Mouse (Mus musculus) hindbrain, postnatal 0 days (tissue): ENCODE data around the gene Colq. TPM values are rescaled to one million over a fixed set of nuclear protein-coding genes. Genes with fewer than 3 reads are reported as not detected.
"Not testable (repeated sequence)": the region's sequence is repeated elsewhere in the genome, so short reads cannot be mapped to it uniquely, and the experiment has no call there.

Source experiments
- ATAC-seq: fragments of 200-750 bp; cut with Nextera tagmentation; 2 replicates; pipeline ENCODE4 v1.8.0; 2017; ENCODE audit warnings: mild to moderate bottlenecking, moderate TSS enrichment, moderate library complexity
- DNase-seq: peaks from one replicate; pipeline ENCODE4 v3.0.0-alpha.2; 2015; ENCODE audit warnings: low spot score
- H3K27ac ChIP-seq: fragments of 300-500 bp; sonication (generic); 2 replicates; pipeline ENCODE4 v1.5.1; 2014; ENCODE audit warnings: mild to moderate bottlenecking
- H3K27me3 ChIP-seq: fragments of 300-500 bp; sonication (generic); 2 replicates; pipeline ENCODE4 v1.6.1; 2014; ENCODE audit warnings: low read length, mixed read lengths; ENCODE audit not compliant: insufficient read depth
- H3K36me3 ChIP-seq: fragments of 300-500 bp; sonication (generic); 2 replicates; pipeline ENCODE4 v1.6.1; 2014; ENCODE audit warnings: low read length, mixed read lengths; ENCODE audit not compliant: insufficient read depth
- H3K4me1 ChIP-seq: fragments of 300-500 bp; sonication (generic); 2 replicates; pipeline ENCODE4 v1.6.1; 2014; ENCODE audit warnings: antibody characterized with exemption, low read length, mixed read lengths; ENCODE audit not compliant: insufficient read depth
- H3K4me2 ChIP-seq: fragments of 300-500 bp; sonication (generic); 2 replicates; pipeline ENCODE4 v1.6.1; 2014; ENCODE audit warnings: low read depth, mild to moderate bottlenecking, low read length, moderate library complexity, mixed read lengths
- H3K4me3 ChIP-seq: fragments of 300-500 bp; sonication (generic); 2 replicates; pipeline ENCODE4 v1.5.1; 2014; ENCODE audit warnings: low read length
- H3K9ac ChIP-seq: fragments of 300-500 bp; sonication (generic); replicated peaks from 2 replicates; pipeline ENCODE4 v1.6.1; 2014; ENCODE audit warnings: mild to moderate bottlenecking, low read length, moderate library complexity, mixed read lengths
- H3K9me3 ChIP-seq: fragments of 300-500 bp; sonication (generic); 2 replicates; pipeline ENCODE4 v1.6.1; 2016; ENCODE audit warnings: low read length, mixed read lengths
- CTCF ChIP-seq: IDR thresholded peaks from 2 replicates; pipeline ENCODE4 v1.5.1; 2016; ENCODE audit warnings: antibody characterized with exemption, control low read depth, low read depth
- WGBS: fragments of 180-500 bp; shearing (Covaris S2); extraction: QIAGEN DNeasy Blood & Tissue Kit; methylation state at CpG from one replicate; pipeline ENCODE4 v1.1.7; 2014; 5-methylcytosine and 5-hydroxymethylcytosine counted together
- polyA plus RNA-seq: library from polyadenylated mRNA; unstranded; fragments of >200 nt; fragmentation: Nextera tagmentation; extraction: Ambion mirVana; gene quantifications from 2 replicates; pipeline ENCODE4 v1.2.1, GENCODE M21; 2015
- total RNA-seq: library from RNA; depleted of rRNA; stranded (reverse); fragments of >200 nt; gene quantifications from 2 replicates; pipeline ENCODE4 v1.2.3, GENCODE M21; 2014

Gene Colq
- total and polyA plus RNA-seq, 2 experiments from 2014 or later = 0.63 to 0.80 TPM

- H3K9me3 ChIP-seq = no peaks in the 10 kb centered on the region
- no peak overlapping the region for H3K27ac ChIP-seq
- H3K9ac ChIP-seq = no peak overlapping the region
- no peaks in the 10 kb centered on the region for H3K27me3 ChIP-seq
- H3K4me1 ChIP-seq = no peaks in the 10 kb centered on the region
- TF ChIP-seq CTCF = no peak
- DNase-seq (no peak), ATAC-seq (no peak)
- no peak overlapping the region for H3K4me2 ChIP-seq
- no peak overlapping the region for H3K4me3 ChIP-seq
- no peaks in the 10 kb centered on the region for H3K36me3 ChIP-seq
- 83% methylated on average over 5 of the region's 5 CpGs for WGBS
Observed at GRCm38 (mm10) chr14:31613671-31614070, 22.5 kb upstream of the Colq start.

DNA sequence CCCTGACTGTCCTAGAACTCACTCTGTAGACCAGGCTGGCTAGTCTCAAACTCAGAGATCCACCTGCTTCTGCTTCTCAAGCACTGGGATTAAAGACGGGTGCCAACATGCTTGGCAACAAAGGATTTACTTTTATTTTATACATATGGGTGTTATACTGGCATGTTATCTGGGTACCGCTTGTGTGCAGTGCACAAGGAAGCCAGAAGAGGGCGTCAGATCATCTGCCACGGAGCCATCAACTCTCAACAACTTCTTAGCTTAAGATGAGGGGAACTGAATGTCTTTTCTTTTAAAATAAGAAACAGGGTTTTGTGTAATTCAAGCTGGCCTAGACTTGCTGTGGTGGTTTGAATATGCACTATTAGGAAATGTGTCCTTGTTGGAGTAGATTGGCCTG, 20.8 kb upstream of the Colq start:
- H3K27ac ChIP-seq = no peak overlapping the region
- no peaks in the 10 kb centered on the region for H3K9me3 ChIP-seq
- DNase-seq (no peak), ATAC-seq (no peak)
- peak; percentile 26; the same call in 1 of the 2 replicates for TF ChIP-seq CTCF
- H3K4me3 ChIP-seq = no peak overlapping the region
- H3K27me3 ChIP-seq = no peaks in the 10 kb centered on the region
- H3K36me3 ChIP-seq = no peaks in the 10 kb centered on the region
- H3K4me1 ChIP-seq = no peaks in the 10 kb centered on the region
- no peak overlapping the region for H3K9ac ChIP-seq
- no peak overlapping the region for H3K4me2 ChIP-seq
- 70% methylated on average over 4 of the region's 4 CpGs for WGBS

DNA sequence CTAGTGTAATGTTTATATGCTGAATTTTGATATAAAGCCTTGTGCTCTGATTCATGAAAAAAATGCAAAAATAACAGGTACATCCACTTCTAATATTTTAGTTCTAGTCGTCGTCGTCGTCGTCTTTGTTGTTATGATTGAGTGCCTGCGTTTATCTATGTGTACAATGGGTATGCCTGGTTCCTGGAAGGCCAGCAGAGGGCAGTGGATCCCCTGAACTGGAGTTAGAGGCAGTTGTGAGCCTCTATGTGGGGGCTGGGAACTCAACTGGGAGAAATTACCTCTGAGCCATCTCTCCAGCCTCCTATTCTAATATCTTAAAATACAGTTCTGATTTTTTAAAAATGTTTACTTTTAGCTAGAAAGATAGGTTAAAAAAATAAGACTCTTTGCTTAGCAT, 14.4 kb upstream of the Colq start:
- H3K9me3 ChIP-seq = no peaks in the 10 kb centered on the region
- H3K27me3 ChIP-seq = no peaks in the 10 kb centered on the region
- no peak overlapping the region for H3K9ac ChIP-seq
- H3K27ac ChIP-seq = no peak overlapping the region
- peak; percentile 39 for TF ChIP-seq CTCF
- DNase-seq (peak; percentile 2), ATAC-seq (no peak)
- no peak overlapping the region for H3K4me2 ChIP-seq
- 59% methylated on average over 6 of the region's 6 CpGs for WGBS
- no peaks in the 10 kb centered on the region for H3K36me3 ChIP-seq
- no peaks in the 10 kb centered on the region for H3K4me1 ChIP-seq
- no peak overlapping the region for H3K4me3 ChIP-seq

DNA sequence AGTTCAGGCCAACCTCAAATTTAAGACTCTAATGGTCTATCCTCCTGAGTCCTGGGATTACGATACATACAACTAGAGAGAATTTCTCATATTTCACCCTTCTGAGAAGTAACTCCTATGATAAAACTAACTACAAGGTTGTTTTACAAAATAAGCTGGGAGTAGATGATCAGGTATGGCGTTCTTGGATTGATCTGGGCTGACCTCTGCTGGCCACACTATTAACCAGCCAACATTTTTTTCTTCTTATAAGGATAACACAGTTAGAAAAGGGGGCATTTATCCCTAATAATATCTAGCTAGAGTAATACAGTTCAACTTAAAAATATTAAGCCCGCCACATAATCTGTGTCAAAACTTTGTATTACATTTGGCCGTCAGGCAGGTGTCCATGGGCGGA, 13.8 kb upstream of the Colq start:
- DNase-seq = peak; percentile 61
- TF ChIP-seq CTCF = peak; percentile 59

DNA sequence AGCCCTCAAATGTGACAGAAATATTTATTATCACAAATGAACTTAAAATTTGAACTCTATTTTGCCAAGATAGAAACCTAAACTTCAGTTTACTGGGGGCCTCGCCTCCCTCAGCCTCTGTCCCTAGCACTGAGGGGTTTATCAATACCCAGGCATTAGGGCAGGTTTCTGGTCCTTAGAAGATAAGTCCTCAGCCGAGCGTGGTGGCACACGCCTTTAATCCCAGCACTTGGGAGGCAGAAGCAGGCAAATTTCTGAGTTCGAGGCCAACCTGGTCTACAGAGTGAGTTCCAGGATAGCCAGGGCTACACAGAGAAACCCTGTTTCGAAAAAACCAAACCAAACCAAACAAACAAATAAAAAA, 11.5 kb upstream of the Colq start:
- H3K4me2 ChIP-seq, H3K9ac ChIP-seq, H3K4me3 ChIP-seq, DNase-seq, H3K36me3 ChIP-seq, H3K9me3 ChIP-seq, H3K4me1 ChIP-seq, ATAC-seq, H3K27me3 ChIP-seq, H3K27ac ChIP-seq: not testable (repeated sequence)
- WGBS = 89% methylated on average over 6 of the region's 6 CpGs

More for the DNA sequence above, 13.8 kb upstream of the Colq start:
- Histone ChIP-seq H3K9me3 (no peaks in the 10 kb centered on the region), H3K4me2 (no peak overlapping the region), H3K9ac (no peak overlapping the region), H3K27me3 (no peaks in the 10 kb centered on the region), H3K27ac (no peak overlapping the region), H3K36me3 (no peaks in the 10 kb centered on the region), H3K4me1 (no peaks in the 10 kb centered on the region), H3K4me3 (no peak overlapping the region)
- no peak for ATAC-seq
- WGBS = 86% methylated on average over 5 of the region's 5 CpGs

GRCm38 (mm10) chr14:31601908-31602615, 10.9 kb upstream of the Colq start:
- H3K27me3 ChIP-seq = no peaks in the 10 kb centered on the region
- ATAC-seq (no peak), DNase-seq (no peak)
- H3K9ac ChIP-seq = no peak overlapping the region
- TF ChIP-seq CTCF = no peak
- no peaks in the 10 kb centered on the region for H3K4me1 ChIP-seq
- 91% methylated on average over 14 of the region's 14 CpGs for WGBS
- H3K9me3 ChIP-seq = no peaks in the 10 kb centered on the region
- H3K4me3 ChIP-seq = no peak overlapping the region
- H3K27ac ChIP-seq = no peak overlapping the region
- H3K36me3 ChIP-seq = no peaks in the 10 kb centered on the region
- no peak overlapping the region for H3K4me2 ChIP-seq

GRCm38 (mm10) chr14:31597446-31597845, 6.3 kb upstream of the Colq start:
- WGBS = 94% methylated on average over 4 of the region's 4 CpGs
- ATAC-seq (no peak), DNase-seq (no peak)
- Histone ChIP-seq H3K9ac (no peak overlapping the region), H3K9me3 (no peaks in the 10 kb centered on the region), H3K27me3 (no peaks in the 10 kb centered on the region), H3K4me3 (no peak overlapping the region), H3K36me3 (no peaks in the 10 kb centered on the region), H3K4me2 (no peak overlapping the region), H3K4me1 (no peaks in the 10 kb centered on the region), H3K27ac (no peak overlapping the region)
- no peak for TF ChIP-seq CTCF
